Mouse (Mus musculus): ENCODE results near the gene Socs4.

Socs4 gene

DNA sequence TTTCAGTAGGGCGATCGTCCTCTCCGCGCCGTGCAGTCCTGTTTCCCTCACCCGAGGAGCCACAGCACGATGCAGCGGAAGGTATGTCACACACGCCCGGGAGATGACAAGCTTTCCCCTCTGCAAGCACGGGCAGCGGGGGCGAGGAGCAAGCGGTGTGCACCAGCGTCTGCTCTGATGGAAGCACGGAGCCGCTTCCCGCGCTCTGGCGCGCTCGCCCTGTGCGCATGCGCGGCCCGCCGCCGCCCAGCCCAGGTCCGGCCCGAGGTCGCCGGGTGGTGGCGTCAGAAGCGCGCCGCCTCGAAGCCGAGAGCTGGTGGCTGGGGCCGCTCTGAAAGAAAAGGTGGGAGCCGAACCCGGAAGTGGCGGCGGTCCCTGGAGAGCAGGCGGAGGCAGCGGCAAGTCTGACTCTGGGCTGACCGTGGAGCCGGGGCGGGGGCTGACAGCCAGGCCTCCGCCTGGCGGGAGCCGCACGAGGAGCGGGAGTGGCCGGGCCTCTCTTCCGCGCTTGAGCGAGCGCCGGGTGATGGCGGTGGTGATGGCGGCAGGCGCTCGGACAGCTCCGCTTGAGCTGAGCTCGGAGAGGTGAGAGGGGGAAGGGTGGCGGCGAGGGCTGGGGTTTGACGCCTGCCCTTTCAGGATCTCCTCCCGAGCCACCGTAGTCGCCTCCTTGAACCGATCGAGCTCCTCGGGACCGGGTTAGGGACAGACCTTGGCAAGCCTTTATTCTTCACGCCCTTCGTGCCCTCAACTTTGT is at the start of gene Socs4, which contains the start of gene Wdhd1:
Gene Socs4, plus strand, starts transcription at position 295 of the 757 bp plus-strand sequence.
Gene Wdhd1, minus strand, starts transcription at position 221 of the 757 bp plus-strand sequence.
- DNase-seq: peak; percentile 95 to 97

DNA sequence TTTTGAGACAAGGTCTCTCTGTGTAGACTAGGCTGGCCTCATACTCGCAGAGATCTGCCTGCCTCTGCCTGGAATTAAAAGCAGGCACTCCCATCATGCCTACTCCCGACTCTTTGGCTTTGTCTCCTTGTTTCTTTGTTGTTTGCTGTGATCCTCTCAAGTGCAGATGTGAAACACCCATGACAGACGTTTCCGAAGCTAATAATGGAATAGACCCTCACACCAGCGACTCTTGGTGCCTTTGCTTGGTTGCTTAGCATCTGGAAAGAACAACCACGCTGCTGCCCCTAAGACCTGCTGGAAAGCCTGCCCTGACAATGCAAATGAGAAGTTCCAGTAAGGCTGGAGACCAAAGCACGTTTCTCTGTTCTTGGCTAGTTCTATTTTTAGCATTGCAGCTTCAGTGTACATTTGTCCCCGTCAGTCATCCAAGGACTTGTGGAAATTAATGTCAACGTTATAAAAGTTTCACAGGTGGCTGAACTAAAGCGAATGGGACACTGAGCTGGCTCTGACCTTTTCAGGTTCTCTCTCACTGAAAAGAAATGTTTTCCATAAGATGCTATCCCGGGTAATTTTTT is 46.8 kb upstream of the Socs4 start:
- no peak for DNase-seq

DNA sequence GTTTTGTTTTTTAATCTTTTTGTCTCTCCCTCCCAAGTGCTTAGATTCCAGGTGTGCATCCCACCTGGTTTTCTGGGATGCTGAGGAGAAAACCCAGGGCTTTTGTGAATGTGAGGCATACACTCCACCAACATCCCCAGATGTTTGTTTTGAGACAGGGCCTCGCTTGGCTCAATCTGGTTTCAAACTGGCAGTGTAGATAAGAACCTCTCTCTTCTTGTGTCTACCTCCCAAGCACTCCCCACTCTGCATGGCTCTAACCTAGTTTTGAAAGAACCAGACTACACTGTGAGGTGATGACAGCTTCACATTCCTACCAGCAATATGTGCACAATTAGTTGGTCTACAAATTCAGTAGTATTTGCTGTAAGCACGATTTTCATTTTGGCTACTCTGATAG is 43.1 kb upstream of the Socs4 start:
- DNase-seq: no peak

- DNase-seq: no peak
Measured at GRCm38 (mm10) chr14:47234032-47234431, 42.7 kb upstream of the Socs4 start.

DNA sequence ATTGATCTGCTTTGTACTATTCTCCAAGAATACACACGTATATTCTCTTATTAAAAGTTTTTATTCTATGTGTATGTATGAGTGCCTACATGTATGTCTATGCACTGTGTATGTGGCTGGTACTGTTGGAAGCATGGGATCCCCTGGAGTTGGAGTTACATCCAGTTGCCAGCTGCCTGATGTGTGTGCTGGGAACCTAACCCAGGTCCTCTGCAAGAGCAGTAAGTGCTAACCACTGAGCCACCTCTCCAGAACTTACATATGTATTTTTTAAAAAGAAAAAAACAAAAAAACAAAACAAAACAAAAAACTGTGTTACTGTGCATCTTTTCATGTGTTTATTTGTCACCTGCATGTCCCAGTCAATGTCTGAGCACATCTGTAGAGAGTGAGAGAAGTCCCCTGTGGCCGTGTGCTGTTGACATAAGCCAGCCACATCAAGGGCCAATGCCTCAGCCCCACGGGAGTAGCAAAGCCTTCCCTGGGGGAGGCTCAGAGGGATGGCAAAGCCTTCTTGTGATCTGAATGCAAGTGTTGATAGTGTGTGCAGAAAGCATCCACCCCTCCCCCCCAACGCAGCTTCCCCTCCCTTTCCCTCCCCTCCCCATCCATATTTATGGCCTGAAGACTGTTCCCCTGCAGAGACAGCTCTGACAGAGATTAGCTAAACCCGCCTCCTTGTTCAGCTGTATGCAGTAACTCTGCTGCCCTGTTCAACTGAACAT is 42.0 kb upstream of the Socs4 start:
- no peak for DNase-seq

GRCm38 (mm10) chr14:47236491-47236890 is 40.2 kb upstream of the Socs4 start:
- DNase-seq: no peak

DNA sequence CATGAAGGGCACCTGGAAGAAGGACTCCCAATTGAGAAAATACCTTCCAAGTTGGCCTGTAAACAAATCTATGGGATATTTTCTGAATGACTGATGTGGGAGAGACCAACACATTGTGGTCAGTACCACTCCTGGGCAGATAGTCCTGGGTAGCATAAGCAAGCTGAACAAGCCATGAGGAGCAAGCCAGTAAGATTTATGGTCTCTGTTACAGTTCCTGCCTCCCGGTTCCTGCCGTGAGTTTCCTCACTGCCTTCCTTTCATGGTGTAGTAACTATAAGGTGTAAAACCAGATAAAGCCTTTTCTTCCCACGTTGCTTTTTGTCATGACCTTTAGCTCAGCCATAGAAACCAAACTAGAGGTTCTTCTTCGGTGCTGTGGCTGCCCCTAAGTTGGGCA is 39.4 kb upstream of the Socs4 start:
- no peak for DNase-seq

GRCm38 (mm10) chr14:47240600-47240999 is 36.1 kb upstream of the Socs4 start:
- DNase-seq: no peak

- DNase-seq: no peak
Measured at GRCm38 (mm10) chr14:47241046-47241445, 35.7 kb upstream of the Socs4 start.

GRCm38 (mm10) chr14:47242753-47243152 is 34.0 kb upstream of the Socs4 start:
- peak in 1 of 2 experiments; percentile 33 for DNase-seq

DNA sequence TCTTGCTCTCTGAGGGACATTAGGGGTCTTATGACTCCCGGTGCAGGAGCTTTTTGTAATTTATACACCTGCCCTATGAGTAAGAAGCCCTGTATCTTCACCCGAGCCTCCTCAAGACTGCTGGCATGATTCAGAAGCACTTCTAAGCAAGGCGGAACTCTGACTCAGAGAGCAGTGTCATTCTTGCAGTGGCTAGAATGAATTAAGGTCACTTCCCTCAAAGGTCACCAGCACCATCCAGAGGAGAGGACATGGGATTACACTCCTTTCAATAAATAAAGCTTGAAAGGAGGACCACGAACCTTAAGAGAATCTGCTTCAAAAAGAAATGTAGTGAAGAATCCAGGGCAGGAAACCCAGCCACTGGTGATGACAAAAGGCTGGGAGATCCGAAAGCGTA is 26.9 kb upstream of the Socs4 start:
- DNase-seq: no peak

- DNase-seq: no peak
Measured at GRCm38 (mm10) chr14:47264866-47265265, 11.9 kb upstream of the Socs4 start.

DNA sequence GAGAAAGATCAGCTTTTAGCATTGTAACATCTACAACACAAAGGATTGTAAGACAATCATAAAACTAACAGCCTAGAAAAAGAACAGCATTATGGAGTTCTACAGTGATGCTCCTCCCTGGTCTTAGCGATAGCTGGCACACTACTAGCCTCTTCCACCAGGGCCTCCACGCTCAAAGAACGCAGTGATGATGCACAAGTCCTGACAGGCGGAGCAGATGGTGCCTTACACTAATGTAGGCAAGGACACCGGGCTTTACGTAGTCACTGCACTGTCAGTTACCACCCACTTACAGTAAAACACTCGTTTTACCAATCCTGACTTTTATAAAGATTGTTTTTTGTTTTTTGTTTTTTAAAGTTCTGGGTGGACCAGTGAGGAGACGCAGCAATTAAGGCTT is 10.9 kb upstream of the Socs4 start:
- no peak for DNase-seq

GRCm38 (mm10) chr14:47269056-47269455 is 7.7 kb upstream of the Socs4 start:
- DNase-seq: no peak

DNA sequence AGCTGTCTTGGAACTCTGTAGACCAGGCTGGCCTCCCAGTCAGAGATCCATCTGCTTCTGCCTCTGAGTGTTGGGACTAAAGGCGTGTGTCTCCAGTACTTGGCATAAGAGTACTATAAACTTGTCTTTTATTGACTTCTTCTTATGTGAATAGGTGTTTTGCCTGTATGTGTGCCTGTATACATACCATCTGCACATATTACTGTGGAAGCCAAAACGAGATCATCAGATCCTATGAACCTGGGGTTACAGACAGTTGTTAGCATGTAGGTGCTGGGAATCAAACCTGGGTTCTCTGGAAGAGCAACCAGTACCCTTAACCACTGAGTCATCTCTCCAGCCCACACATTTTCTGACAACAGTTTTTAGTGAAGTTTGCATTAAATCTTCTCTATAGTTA is 7.0 kb upstream of the Socs4 start:
- no peak for DNase-seq

GRCm38 (mm10) chr14:47273751-47274150 is 3.0 kb upstream of the Socs4 start:
- DNase-seq: no peak

DNA sequence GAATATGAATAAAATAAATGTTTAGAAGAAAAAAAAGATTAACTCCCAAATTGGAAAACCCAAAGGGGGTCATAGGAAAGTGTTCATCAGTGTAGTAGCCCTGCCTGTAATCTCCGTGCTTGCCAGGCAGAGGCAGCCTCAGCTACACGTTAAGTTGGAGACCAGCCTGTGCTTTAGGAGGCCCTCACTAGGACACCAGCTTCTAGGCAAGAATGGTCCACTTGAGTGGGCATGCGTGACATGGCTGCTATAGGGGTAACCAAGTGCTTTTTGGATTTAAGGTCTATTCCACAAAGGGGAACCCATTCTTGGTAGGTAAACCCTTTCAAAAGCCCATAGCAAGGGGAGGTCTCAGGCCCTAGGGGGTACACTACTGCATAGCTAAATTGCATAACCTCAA is 1.3 kb upstream of the Socs4 start:
- DNase-seq: no peak

GRCm38 (mm10) chr14:47276036-47276603 is 611 bp upstream of the Socs4 start:
- DNase-seq: no peak

DNA sequence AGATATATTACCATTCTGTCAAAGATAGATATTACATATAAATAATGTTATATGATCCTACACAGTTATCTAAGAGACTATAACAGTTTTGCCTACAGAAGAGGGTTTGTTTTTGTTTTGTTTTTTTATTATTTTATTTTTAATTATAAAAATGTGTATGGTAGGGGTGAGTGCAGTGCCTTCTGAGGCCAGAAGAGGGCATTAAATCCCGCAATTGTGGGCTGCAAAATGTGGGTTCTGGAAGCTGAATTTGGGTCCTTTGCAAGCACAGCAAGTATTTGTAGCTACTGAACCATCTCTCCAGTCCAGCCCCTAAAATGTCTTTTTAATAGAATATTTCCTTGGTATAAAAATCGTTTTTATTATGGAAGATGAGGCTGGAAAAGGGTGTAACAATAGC is 2.3 kb downstream of the Socs4 start:
- DNase-seq: no peak

- DNase-seq: no peak
Measured at GRCm38 (mm10) chr14:47281535-47281934, 4.8 kb downstream of the Socs4 start.

DNA sequence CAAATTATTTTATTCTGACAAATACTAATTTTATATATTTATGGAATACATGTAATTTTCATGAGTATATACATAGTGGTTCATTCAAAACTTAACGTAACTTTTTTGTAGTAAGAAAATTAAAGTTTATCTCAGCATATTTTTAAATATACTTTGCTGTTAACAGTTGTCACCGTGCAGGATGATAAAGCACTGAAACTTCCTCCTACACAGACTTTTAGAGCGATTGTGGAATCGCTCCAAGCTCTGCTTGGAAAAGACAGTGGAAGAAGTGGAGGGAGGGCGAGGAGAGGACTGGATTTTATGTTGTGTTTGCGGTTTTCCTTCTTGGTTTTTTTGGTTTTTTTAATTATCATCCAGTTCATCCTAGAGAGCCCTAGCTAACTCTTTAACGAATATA is 6.8 kb downstream of the Socs4 start:
- no peak for DNase-seq

GRCm38 (mm10) chr14:47285271-47285670 is 8.5 kb downstream of the Socs4 start:
- no peak for DNase-seq

GRCm38 (mm10) chr14:47286215-47286614 is 9.5 kb downstream of the Socs4 start:
- DNase-seq: no peak

GRCm38 (mm10) chr14:47287021-47287420 is 10.3 kb downstream of the Socs4 start:
- DNase-seq: no peak
